Mouse (Mus musculus): ENCODE data around the gene Atg10.

The Atg10 gene

GRCm38 (mm10) chr13:91175347-91175746 lies 48.4 kb downstream of the Atg10 start:
- no peak for DNase-seq (ENCODE audit: low spot score)

GRCm38 (mm10) chr13:91171766-91172491 lies 51.8 kb downstream of the Atg10 start:
- no peak for DNase-seq (ENCODE audit: low spot score)

- no peak for DNase-seq (ENCODE audit: low spot score)
Observed at GRCm38 (mm10) chr13:91171205-91171604, 52.6 kb downstream of the Atg10 start.

GRCm38 (mm10) chr13:91169529-91170319 lies 54.0 kb downstream of the Atg10 start:
- no peak for DNase-seq (ENCODE audit: low spot score)

- no peak for DNase-seq (ENCODE audit: low spot score)
Observed at GRCm38 (mm10) chr13:91168486-91168885, 55.3 kb downstream of the Atg10 start.

- DNase-seq (ENCODE audit: low spot score): no peak
Observed at GRCm38 (mm10) chr13:91167561-91167960, 56.2 kb downstream of the Atg10 start.

GRCm38 (mm10) chr13:91166286-91166685 lies 57.5 kb downstream of the Atg10 start:
- no peak for DNase-seq (ENCODE audit: low spot score)

- DNase-seq (ENCODE audit: low spot score): peak; percentile 40
Observed at GRCm38 (mm10) chr13:91165200-91165599, 58.6 kb downstream of the Atg10 start.

- no peak for DNase-seq (ENCODE audit: low spot score)
Observed at GRCm38 (mm10) chr13:91163292-91163691, 60.5 kb downstream of the Atg10 start.

GRCm38 (mm10) chr13:91162452-91162851 lies 61.3 kb downstream of the Atg10 start:
- DNase-seq (ENCODE audit: low spot score): no peak

GRCm38 (mm10) chr13:91160616-91161015 lies 63.2 kb downstream of the Atg10 start:
- DNase-seq (ENCODE audit: low spot score): no peak

- DNase-seq (ENCODE audit: low spot score): no peak
Observed at GRCm38 (mm10) chr13:91159881-91160280, 63.9 kb downstream of the Atg10 start.

GRCm38 (mm10) chr13:91157941-91158340 lies 65.8 kb downstream of the Atg10 start:
- DNase-seq (ENCODE audit: low spot score): no peak

GRCm38 (mm10) chr13:91157429-91157828 lies 66.3 kb downstream of the Atg10 start:
- no peak for DNase-seq (ENCODE audit: low spot score)

- no peak for DNase-seq (ENCODE audit: low spot score)
Observed at GRCm38 (mm10) chr13:91156949-91157348, 66.8 kb downstream of the Atg10 start.

- DNase-seq (ENCODE audit: low spot score): no peak
Observed at GRCm38 (mm10) chr13:91156308-91156707, 67.5 kb downstream of the Atg10 start.

- DNase-seq (ENCODE audit: low spot score): no peak
Observed at GRCm38 (mm10) chr13:91155429-91156207, 68.2 kb downstream of the Atg10 start.

GRCm38 (mm10) chr13:91154622-91155021 lies 69.1 kb downstream of the Atg10 start:
- no peak for DNase-seq (ENCODE audit: low spot score)

GRCm38 (mm10) chr13:91136337-91136736 lies 87.4 kb downstream of the Atg10 start:
- DNase-seq (ENCODE audit: low spot score): no peak

GRCm38 (mm10) chr13:91133334-91133890 lies 90.4 kb downstream of the Atg10 start:
- DNase-seq (ENCODE audit: low spot score): no peak

GRCm38 (mm10) chr13:91129071-91129470 lies 94.7 kb downstream of the Atg10 start:
- no peak for DNase-seq (ENCODE audit: low spot score)

- DNase-seq (ENCODE audit: low spot score): no peak
Observed at GRCm38 (mm10) chr13:91128581-91128980, 95.2 kb downstream of the Atg10 start.

Measured in urinary bladder, postnatal 25 days (tissue).